In the genomic region with DNA sequence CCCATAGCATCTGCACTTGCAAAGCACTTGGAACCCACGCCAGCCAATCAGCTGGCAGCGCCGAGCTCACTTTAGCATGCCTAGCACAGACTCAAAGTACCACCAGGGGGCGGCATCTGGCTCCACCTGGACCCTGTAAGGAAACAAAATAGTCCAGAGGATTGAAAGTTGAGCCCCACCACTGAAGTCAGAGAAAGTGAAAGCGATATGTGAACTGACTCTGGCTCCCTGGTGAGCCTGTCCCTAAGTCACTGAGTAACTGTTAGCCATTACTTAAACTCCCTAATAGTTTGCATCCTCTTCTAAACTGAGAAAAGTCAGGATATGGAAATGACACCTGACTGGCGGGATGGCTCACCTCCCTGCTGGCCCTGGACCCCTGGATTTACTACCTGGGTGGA, we compare ENCODE assay signal across 7 mouse cellular contexts. TPM values are rescaled to one million over a fixed set of nuclear protein-coding genes. Genes with fewer than 3 reads are reported as not detected.
DNase-seq lines count a peak whose midpoint lies in the region; ATAC-seq lines count a peak whose summit lies in the region.

No protein-coding gene starts in this region.

- no peak overlapping the region for H3K27ac ChIP-seq in intestine, embryonic 14.5 days (ENCODE audit: low read depth)
- no peak overlapping the region for H3K27ac ChIP-seq in midbrain, embryonic 10.5 days (replicated peaks)

- DNase-seq in adrenal gland, adult (ENCODE audit: inconsistent age in 2 of 2, low spot score in 1 of 2): peak; percentile 92 to 97
- DNase-seq in embryo, embryonic 10.5 days (ENCODE audit: low spot score): peak; percentile 97
- DNase-seq in gastrocnemius, postnatal 25 days: peak; percentile 89
- DNase-seq in intestine, embryonic 14.5 days (ENCODE audit: low spot score): peak; percentile 96
- DNase-seq in left cerebral cortex, postnatal 25 days (ENCODE audit: low spot score in 2 of 2): peak; percentile 91 to 93
- DNase-seq in midbrain, embryonic 10.5 days (ENCODE audit: low spot score): peak; percentile 92
- peak; percentile 95 for DNase-seq in right cerebral cortex, postnatal 4 days

- peak; percentile 90 for ATAC-seq in intestine, embryonic 14.5 days (replicated peaks; ENCODE audit: low FRiP score, low TSS enrichment, low read depth)

- intact Hi-C loops in left cerebral cortex, postnatal 25 days (cut with DNase I): loop anchor here (1.0 to 2.0 kb wide), 2 partner anchors 93 to 254 kb away; a partner anchor contains a TSS

- peak overlapping the region; percentile 47 for H3K4me2 ChIP-seq in intestine, embryonic 14.5 days (ENCODE audit: low read length)

- H3K27me3 ChIP-seq in intestine, embryonic 14.5 days (replicated peaks; ENCODE audit: control insufficient read depth, insufficient read depth, low read length): no peaks in the 10 kb centered on the region
- no peaks in the 10 kb centered on the region for H3K27me3 ChIP-seq in midbrain, embryonic 10.5 days (ENCODE audit: low read depth, poor library complexity, severe bottlenecking)

- 3% methylated on average over 6 of the region's 6 CpGs for WGBS in intestine, embryonic 14.5 days
- 5% methylated on average over 6 of the region's 6 CpGs for WGBS in midbrain, embryonic 10.5 days

- no peaks in the 10 kb centered on the region for H3K36me3 ChIP-seq in intestine, embryonic 14.5 days (ENCODE audit: control insufficient read depth, insufficient read depth, low read length)
- no peaks in the 10 kb centered on the region for H3K36me3 ChIP-seq in midbrain, embryonic 10.5 days

- no peaks in the 10 kb centered on the region for H3K9me3 ChIP-seq in intestine, embryonic 14.5 days (ENCODE audit: control insufficient read depth, low read length)
- no peaks in the 10 kb centered on the region for H3K9me3 ChIP-seq in midbrain, embryonic 10.5 days (replicated peaks)

- peaks cover 3% of the 10 kb centered on the region for H3K4me1 ChIP-seq in intestine, embryonic 14.5 days (replicated peaks; ENCODE audit: control insufficient read depth, insufficient read depth, low read length)
- H3K4me1 ChIP-seq in midbrain, embryonic 10.5 days: peaks cover 18% of the 10 kb centered on the region

- H3K9ac ChIP-seq in intestine, embryonic 14.5 days (ENCODE audit: low read length): no peak overlapping the region

- peak overlapping the region; percentile 32 for H3K4me3 ChIP-seq in intestine, embryonic 14.5 days (ENCODE audit: low read depth, low read length)
- peak overlapping the region; percentile 34 for H3K4me3 ChIP-seq in midbrain, embryonic 10.5 days

RNA-seq across cellular contexts. Expression of a gene that starts 31.2 kb away (rescaled TPM):
- total RNA-seq in gastrocnemius, postnatal 25 days (2021): 10 to 100 TPM; 24.2 to 25.3 TPM
- polyA plus RNA-seq in intestine, embryonic 14.5 days (2014; fragmentation: Nextera tagmentation; extraction: Ambion mirVana): 36.9 and 38.0 TPM in 2 replicates
- total RNA-seq in left cerebral cortex, postnatal 25 days (2021): 10 to 100 TPM; 41.9 to 47.7 TPM
- 16.9 and 18.8 TPM in 2 replicates for polyA plus RNA-seq in midbrain, embryonic 10.5 days (2016; fragmentation: Nextera tagmentation; extraction: Ambion mirVana)

RNA-seq across cellular contexts. Expression of a gene that starts 33.5 kb away (rescaled TPM):
- total RNA-seq in gastrocnemius, postnatal 25 days (2021): under 1 TPM in 1 of 2 experiments, not detected in 1; 0.19 TPM
- polyA plus RNA-seq in intestine, embryonic 14.5 days (2014; fragmentation: Nextera tagmentation; extraction: Ambion mirVana): 4.7 and 5.0 TPM in 2 replicates
- total RNA-seq in left cerebral cortex, postnatal 25 days (2021): 10 to 100 TPM; 16.0 to 86.9 TPM
- polyA plus RNA-seq in midbrain, embryonic 10.5 days (2016; fragmentation: Nextera tagmentation; extraction: Ambion mirVana): 1.6 and 2.2 TPM in 2 replicates

Comparison
In these comparisons a context has a peak if more than half of its experiments do, and no peak if none do; other contexts are left out.
1. RNA of a gene that starts 33.5 kb away (total RNA-seq): 16.0 to 86.9 TPM in left cerebral cortex, postnatal 25 days; 0.19 TPM in gastrocnemius, postnatal 25 days; every median in the first group is over 10 times any median in the second.
2. Peak in every context shown above with its lines, with median percentiles within 50 percentile points of each other: DNase-seq.